Mouse (Mus musculus): ENCODE results near the gene Ak9. TPM values are rescaled to one million over a fixed set of nuclear protein-coding genes. Genes with fewer than 3 reads are reported as not detected.

The Ak9 gene
- polyA plus RNA-seq, 1 experiment from 2014 or later = not detected

DNA sequence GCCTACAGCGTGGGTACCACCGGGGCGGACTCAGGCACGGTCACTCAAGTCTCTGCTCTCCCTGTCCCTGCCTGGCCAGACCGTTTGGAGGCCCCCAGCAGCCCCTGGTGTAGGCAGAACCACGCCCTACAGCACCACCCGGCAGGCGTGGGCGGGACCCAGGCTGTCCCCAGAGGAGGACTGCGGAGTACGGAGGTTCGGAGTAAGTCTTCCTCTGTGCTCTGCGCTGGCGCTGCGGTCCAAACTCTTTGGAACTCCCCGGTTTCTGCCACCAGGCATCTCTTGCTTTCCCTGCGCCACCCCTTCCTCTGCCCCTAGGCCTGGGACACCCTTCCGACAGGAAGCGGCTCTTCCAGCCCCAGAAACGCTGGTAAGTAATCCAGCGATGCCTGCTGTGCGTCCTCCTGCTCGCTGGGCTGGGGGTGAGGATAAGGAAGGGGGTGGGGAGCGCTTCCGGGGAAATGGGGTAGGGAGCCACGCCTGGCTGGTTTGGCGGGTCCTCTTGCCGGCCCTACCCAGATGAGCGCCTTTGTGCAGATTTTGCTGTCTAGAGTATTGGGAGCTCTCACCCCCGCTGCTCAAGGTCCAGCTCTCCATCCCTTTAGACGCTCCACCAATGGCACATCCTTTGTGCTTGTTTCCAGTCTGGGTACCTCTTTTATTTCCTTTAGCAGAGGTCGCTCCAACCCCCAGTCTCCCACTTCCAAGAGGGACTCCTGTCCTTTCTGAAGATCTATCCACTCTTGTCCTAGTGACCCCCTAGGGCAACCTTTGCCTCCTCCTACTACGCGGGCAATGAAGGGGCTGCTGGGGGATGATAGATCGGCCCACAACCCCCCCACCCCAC is 172.6 kb downstream of the Ak9 start, which contains the start of gene Mical1:
Gene Mical1, plus strand, starts transcription at position 144 of the 847 bp plus-strand sequence.
- H3K9ac ChIP-seq (replicated peaks; ENCODE audit: low read length) = peak within 1 kb of the TSS; percentile 79
- H3K4me1 ChIP-seq (ENCODE audit: control insufficient read depth, insufficient read depth, low read length) = peaks cover 2% of the 10 kb centered on the region; the same call in 1 of the 2 replicates
- H3K36me3 ChIP-seq (replicated peaks; ENCODE audit: control insufficient read depth, insufficient read depth, low read depth, low read length) = no peaks in the 10 kb centered on the region
- no peaks in the 10 kb centered on the region for H3K9me3 ChIP-seq (replicated peaks; ENCODE audit: control insufficient read depth, low read length)
- DNase-seq (ENCODE audit: low spot score) (peak; percentile 70), ATAC-seq (replicated peaks; ENCODE audit: insufficient number of reproducible peaks, low FRiP score, low TSS enrichment, low read depth) (peak; percentile 77)
- peak within 1 kb of the TSS; percentile 92 for H3K4me2 ChIP-seq (ENCODE audit: low read depth, low read length)
- H3K27me3 ChIP-seq (ENCODE audit: control insufficient read depth, insufficient read depth, low read length) = no peaks in the 10 kb centered on the region
- H3K27ac ChIP-seq (replicated peaks; ENCODE audit: low read depth, low read length) = peak within 1 kb of the TSS; percentile 78
- peak within 1 kb of the TSS; percentile 59 for H3K4me3 ChIP-seq (ENCODE audit: low read depth, low read length)
- WGBS = under 1% methylated on average over 35 of the region's 35 CpGs

DNA sequence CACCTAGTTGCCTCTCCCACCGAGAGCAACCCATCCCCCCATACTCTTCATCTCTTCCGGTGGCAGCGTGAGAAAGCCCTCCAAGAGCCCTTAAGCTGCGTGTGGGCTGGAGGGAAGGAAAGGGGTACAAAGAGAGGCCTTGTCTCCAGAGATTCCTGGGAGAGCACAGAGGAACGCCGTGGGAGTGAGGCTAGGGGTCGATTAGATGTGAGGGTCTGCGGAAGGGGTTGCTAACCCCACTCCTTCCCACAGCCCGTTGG is 173.2 kb downstream of the Ak9 start:
- Histone ChIP-seq H3K27me3 (ENCODE audit: control insufficient read depth, insufficient read depth, low read length) (no peaks in the 10 kb centered on the region), H3K4me1 (ENCODE audit: control insufficient read depth, insufficient read depth, low read length) (peaks cover 2% of the 10 kb centered on the region; the same call in 1 of the 2 replicates), H3K27ac (replicated peaks; ENCODE audit: low read depth, low read length) (peak overlapping the region; percentile 78), H3K9me3 (replicated peaks; ENCODE audit: control insufficient read depth, low read length) (no peaks in the 10 kb centered on the region), H3K4me3 (ENCODE audit: low read depth, low read length) (peak overlapping the region; percentile 59), H3K36me3 (replicated peaks; ENCODE audit: control insufficient read depth, insufficient read depth, low read depth, low read length) (no peaks in the 10 kb centered on the region), H3K4me2 (ENCODE audit: low read depth, low read length) (peak overlapping the region; percentile 92), H3K9ac (replicated peaks; ENCODE audit: low read length) (peak overlapping the region; percentile 79)
- peak; percentile 40 for ATAC-seq (replicated peaks; ENCODE audit: insufficient number of reproducible peaks, low FRiP score, low TSS enrichment, low read depth)
- peak; percentile 74 for DNase-seq (ENCODE audit: low spot score)
- 1% methylated on average over 9 of the region's 9 CpGs for WGBS

- DNase-seq (ENCODE audit: low spot score) = peak; percentile 77
- H3K9me3 ChIP-seq (replicated peaks; ENCODE audit: control insufficient read depth, low read length) = no peaks in the 10 kb centered on the region
- peak; percentile 61 for ATAC-seq (replicated peaks; ENCODE audit: insufficient number of reproducible peaks, low FRiP score, low TSS enrichment, low read depth)
- H3K27ac ChIP-seq (replicated peaks; ENCODE audit: low read depth, low read length) = peak overlapping the region; percentile 78
- peaks cover 2% of the 10 kb centered on the region; the same call in 1 of the 2 replicates for H3K4me1 ChIP-seq (ENCODE audit: control insufficient read depth, insufficient read depth, low read length)
- H3K4me3 ChIP-seq (ENCODE audit: low read depth, low read length) = peak overlapping the region; percentile 59
- 4% methylated on average over 20 of the region's 20 CpGs for WGBS
- H3K27me3 ChIP-seq (ENCODE audit: control insufficient read depth, insufficient read depth, low read length) = no peaks in the 10 kb centered on the region
- H3K36me3 ChIP-seq (replicated peaks; ENCODE audit: control insufficient read depth, insufficient read depth, low read depth, low read length) = no peaks in the 10 kb centered on the region
- H3K9ac ChIP-seq (replicated peaks; ENCODE audit: low read length) = peak overlapping the region; percentile 79
- H3K4me2 ChIP-seq (ENCODE audit: low read depth, low read length) = peak overlapping the region; percentile 92
These were observed 173.8 kb downstream of the Ak9 start for GRCm38 (mm10) chr10:41477278-41478181.

GRCm38 (mm10) chr10:41479961-41480360 is 176.2 kb downstream of the Ak9 start:
- H3K4me1 ChIP-seq (ENCODE audit: control insufficient read depth, insufficient read depth, low read length) = peaks cover 2% of the 10 kb centered on the region; the same call in 1 of the 2 replicates
- H3K27ac ChIP-seq (replicated peaks; ENCODE audit: low read depth, low read length) = no peak overlapping the region
- ATAC-seq (replicated peaks; ENCODE audit: insufficient number of reproducible peaks, low FRiP score, low TSS enrichment, low read depth) (no peak), DNase-seq (ENCODE audit: low spot score) (no peak)
- H3K36me3 ChIP-seq (replicated peaks; ENCODE audit: control insufficient read depth, insufficient read depth, low read depth, low read length) = no peaks in the 10 kb centered on the region
- H3K4me3 ChIP-seq (ENCODE audit: low read depth, low read length) = no peak overlapping the region
- WGBS = 92% methylated on average over 3 of the region's 3 CpGs
- no peak overlapping the region for H3K4me2 ChIP-seq (ENCODE audit: low read depth, low read length)
- no peak overlapping the region for H3K9ac ChIP-seq (replicated peaks; ENCODE audit: low read length)
- no peaks in the 10 kb centered on the region for H3K9me3 ChIP-seq (replicated peaks; ENCODE audit: control insufficient read depth, low read length)
- H3K27me3 ChIP-seq (ENCODE audit: control insufficient read depth, insufficient read depth, low read length) = no peaks in the 10 kb centered on the region

DNA sequence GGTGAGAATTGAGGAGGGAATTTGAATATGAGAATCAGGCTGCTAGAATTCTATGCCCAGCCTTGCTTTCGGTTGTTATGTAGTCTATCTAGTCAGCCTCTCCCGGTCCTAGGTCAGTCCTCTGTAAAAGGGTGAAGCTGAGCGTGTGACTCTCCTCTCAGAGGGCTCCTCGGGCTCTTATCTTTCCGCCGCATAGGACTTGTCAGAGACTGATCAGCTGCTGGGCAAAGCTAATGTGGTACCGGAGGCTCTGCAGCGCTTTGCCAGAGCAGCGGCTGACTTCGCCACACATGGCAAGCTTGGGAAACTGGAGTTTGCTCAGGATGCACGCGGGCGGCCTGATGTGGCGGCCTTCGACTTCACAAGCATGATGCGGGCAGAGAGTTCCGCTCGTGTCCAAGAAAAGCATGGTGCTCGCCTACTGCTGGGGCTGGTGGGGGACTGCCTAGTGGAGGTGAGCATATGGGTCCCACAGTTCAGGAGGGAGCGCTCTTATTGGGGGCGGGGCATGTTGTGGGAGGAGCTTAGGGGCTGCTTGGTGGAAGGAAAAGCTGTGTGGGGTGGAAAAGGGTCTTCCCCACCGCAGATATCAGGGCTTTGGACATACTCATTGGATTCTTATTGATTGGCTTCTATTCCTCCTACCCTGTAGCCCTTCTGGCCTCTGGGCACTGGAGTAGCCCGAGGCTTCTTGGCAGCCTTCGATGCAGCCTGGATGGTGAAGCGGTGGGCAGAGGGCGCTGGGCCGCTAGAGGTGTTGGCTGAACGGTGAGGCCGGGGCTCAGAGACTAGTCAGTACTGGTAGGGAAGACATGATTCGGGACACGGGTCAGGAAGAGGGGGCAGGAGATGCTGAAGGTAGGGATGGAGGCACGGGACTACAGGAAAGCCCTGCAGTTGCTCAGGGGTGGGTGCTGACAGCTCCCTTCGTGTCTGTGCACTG is 177.4 kb downstream of the Ak9 start:
- 71% methylated on average over 33 of the region's 33 CpGs for WGBS
- H3K4me2 ChIP-seq (ENCODE audit: low read depth, low read length) = no peak overlapping the region
- no peak overlapping the region for H3K4me3 ChIP-seq (ENCODE audit: low read depth, low read length)
- H3K27me3 ChIP-seq (ENCODE audit: control insufficient read depth, insufficient read depth, low read length) = no peaks in the 10 kb centered on the region
- no peaks in the 10 kb centered on the region for H3K9me3 ChIP-seq (replicated peaks; ENCODE audit: control insufficient read depth, low read length)
- DNase-seq (ENCODE audit: low spot score) (no peak), ATAC-seq (replicated peaks; ENCODE audit: insufficient number of reproducible peaks, low FRiP score, low TSS enrichment, low read depth) (no peak)
- H3K9ac ChIP-seq (replicated peaks; ENCODE audit: low read length) = no peak overlapping the region
- no peaks in the 10 kb centered on the region; the same call in none of the 2 replicates for H3K36me3 ChIP-seq (replicated peaks; ENCODE audit: control insufficient read depth, insufficient read depth, low read depth, low read length)
- H3K4me1 ChIP-seq (ENCODE audit: control insufficient read depth, insufficient read depth, low read length) = 0 out of 2 replicates have a peak, but pooled peaks cover 2% of the 10 kb centered on the region
- H3K27ac ChIP-seq (replicated peaks; ENCODE audit: low read depth, low read length) = no peak overlapping the region

- no peak for ATAC-seq (replicated peaks; ENCODE audit: insufficient number of reproducible peaks, low FRiP score, low TSS enrichment, low read depth)
These were observed 178.7 kb downstream of the Ak9 start for GRCm38 (mm10) chr10:41482446-41482845.

More at GRCm38 (mm10) chr10:41482446-41482845, 178.7 kb downstream of the Ak9 start:
- no peaks in the 10 kb centered on the region for H3K9me3 ChIP-seq (replicated peaks; ENCODE audit: control insufficient read depth, low read length)
- no peak overlapping the region for H3K9ac ChIP-seq (replicated peaks; ENCODE audit: low read length)
- no peaks in the 10 kb centered on the region for H3K4me1 ChIP-seq (ENCODE audit: control insufficient read depth, insufficient read depth, low read length)
- H3K27me3 ChIP-seq (ENCODE audit: control insufficient read depth, insufficient read depth, low read length) = no peaks in the 10 kb centered on the region
- DNase-seq (ENCODE audit: low spot score) = no peak
- no peak overlapping the region for H3K27ac ChIP-seq (replicated peaks; ENCODE audit: low read depth, low read length)
- 86% methylated on average over 7 of the region's 7 CpGs for WGBS
- no peak overlapping the region for H3K4me3 ChIP-seq (ENCODE audit: low read depth, low read length)
- no peak overlapping the region for H3K4me2 ChIP-seq (ENCODE audit: low read depth, low read length)
- H3K36me3 ChIP-seq (replicated peaks; ENCODE audit: control insufficient read depth, insufficient read depth, low read depth, low read length) = peaks cover 5% of the 10 kb centered on the region

Data from embryonic facial prominence, embryonic 11.5 days (tissue).